Mouse (Mus musculus): ENCODE data around the gene Clcf1.
"Not testable (repeated sequence)": the region's sequence is repeated elsewhere in the genome, so short reads cannot be mapped to it uniquely, and the experiment has no call there.

The Clcf1 gene

GRCm38 (mm10) chr19:4248683-4249082 is 34.6 kb downstream of the Clcf1 start:
- not testable (repeated sequence) for DNase-seq (ENCODE audit: low spot score in 2 of 2)

- no peak for DNase-seq (ENCODE audit: low spot score in 2 of 2)
Measured at GRCm38 (mm10) chr19:4254230-4254629, 40.2 kb downstream of the Clcf1 start.

GRCm38 (mm10) chr19:4255583-4256162 is 41.6 kb downstream of the Clcf1 start:
- no peak for DNase-seq (ENCODE audit: low spot score in 2 of 2)

GRCm38 (mm10) chr19:4257216-4257896 is 43.3 kb downstream of the Clcf1 start:
- peak; percentile 84 to 96 for DNase-seq (ENCODE audit: low spot score in 2 of 2)

- no peak for DNase-seq (ENCODE audit: low spot score in 2 of 2)
Measured at GRCm38 (mm10) chr19:4257897-4258252, 43.8 kb downstream of the Clcf1 start.

GRCm38 (mm10) chr19:4261038-4261698 is 47.1 kb downstream of the Clcf1 start:
- DNase-seq (ENCODE audit: low spot score in 2 of 2): no peak

GRCm38 (mm10) chr19:4262756-4263155 is 48.7 kb downstream of the Clcf1 start:
- no peak for DNase-seq (ENCODE audit: low spot score in 2 of 2)

GRCm38 (mm10) chr19:4263702-4264101 is 49.7 kb downstream of the Clcf1 start:
- DNase-seq (ENCODE audit: low spot score in 2 of 2): no peak

- no peak for DNase-seq (ENCODE audit: low spot score in 2 of 2)
Measured at GRCm38 (mm10) chr19:4264171-4264780, 50.2 kb downstream of the Clcf1 start.

- DNase-seq (ENCODE audit: low spot score in 2 of 2): no peak
Measured at GRCm38 (mm10) chr19:4265956-4266355, 51.9 kb downstream of the Clcf1 start.

- DNase-seq (ENCODE audit: low spot score in 2 of 2): peak in 1 of 2 experiments; percentile 76
Measured at GRCm38 (mm10) chr19:4268566-4269361, 54.7 kb downstream of the Clcf1 start, which contains the start of gene Ssh3. Gene Ssh3 (minus strand): TSS chr19:4269180.

- no peak for DNase-seq (ENCODE audit: low spot score in 2 of 2)
Measured at GRCm38 (mm10) chr19:4270187-4270586, 56.1 kb downstream of the Clcf1 start.

GRCm38 (mm10) chr19:4270972-4271371 is 56.9 kb downstream of the Clcf1 start:
- no peak for DNase-seq (ENCODE audit: low spot score in 2 of 2)

Measured in left cerebral cortex, adult 9 months (tissue).